Mouse (Mus musculus) fat pad, adult 2 months (tissue): ENCODE results near the gene Apeh.

ENCODE experiments used
- DNase-seq: peaks from one replicate; pipeline ENCODE4 v3.0.0-alpha.2; 2011; ENCODE audit warnings: low read depth, low spot score; ENCODE audit errors: extremely low read depth

The Apeh gene

DNA sequence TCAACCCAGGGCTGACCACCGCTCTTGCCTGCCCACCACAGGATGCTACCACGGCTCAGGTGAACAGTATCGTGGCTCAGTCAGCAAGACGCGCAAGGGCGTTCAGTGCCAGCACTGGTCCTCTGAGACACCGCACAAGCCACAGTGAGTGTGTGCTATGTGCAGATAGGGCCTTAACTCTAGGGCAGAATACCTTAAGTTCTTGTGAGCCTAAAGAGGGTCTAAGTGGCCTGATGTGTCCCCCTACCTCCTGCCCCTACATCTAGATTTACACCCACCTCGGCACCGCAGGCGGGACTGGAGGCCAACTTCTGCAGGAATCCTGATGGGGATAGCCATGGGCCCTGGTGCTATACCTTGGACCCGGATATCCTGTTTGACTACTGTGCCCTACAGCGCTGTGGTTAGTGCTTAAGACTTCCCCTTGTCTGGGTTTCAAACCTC, 11.4 kb downstream of the Apeh start, which contains the start of gene Rnf123:
Gene Rnf123, minus strand, starts transcription at position 359 of the 444 bp plus-strand sequence.
- no peak for DNase-seq

DNA sequence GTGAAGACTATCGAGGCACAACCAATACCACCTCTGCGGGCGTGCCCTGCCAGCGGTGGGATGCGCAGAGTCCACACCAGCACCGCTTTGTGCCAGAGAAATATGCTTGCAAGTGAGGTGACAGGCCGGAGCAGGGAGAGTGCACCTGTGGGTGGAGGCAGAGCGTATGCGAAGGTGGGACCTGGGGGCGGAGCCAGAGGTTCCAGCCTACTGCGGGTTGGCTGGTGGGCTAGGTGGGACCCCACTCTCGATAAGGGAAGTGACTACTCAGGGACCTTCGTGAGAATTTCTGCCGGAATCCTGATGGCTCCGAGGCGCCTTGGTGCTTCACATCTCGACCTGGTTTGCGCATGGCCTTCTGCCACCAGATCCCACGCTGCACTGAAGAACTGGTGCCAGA, 11.9 kb downstream of the Apeh start:
- no peak for DNase-seq

DNA sequence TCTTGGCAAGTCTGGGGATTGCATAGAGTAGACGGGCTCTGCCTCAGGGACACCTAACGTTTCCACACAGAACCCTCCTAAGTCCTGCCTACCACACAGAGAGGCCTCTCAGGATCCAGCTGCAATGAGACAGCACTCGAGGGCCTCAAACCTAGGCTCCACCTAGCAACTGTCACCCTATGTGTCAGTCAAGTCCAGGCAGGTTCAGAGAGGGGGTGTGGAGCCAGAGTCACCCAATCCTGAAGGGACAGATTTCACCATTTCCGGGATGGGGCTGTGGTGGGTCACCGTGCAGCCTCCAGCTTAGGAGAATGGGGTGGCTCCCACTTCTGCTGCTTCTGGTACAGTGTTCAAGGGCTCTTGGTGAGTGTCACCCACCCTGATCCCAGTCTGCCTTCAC, 14.2 kb downstream of the Apeh start, which contains the start of gene Mst1:
Gene Mst1, plus strand, starts transcription at position 269 of the 400 bp plus-strand sequence.
- peak; percentile 78 for DNase-seq

DNA sequence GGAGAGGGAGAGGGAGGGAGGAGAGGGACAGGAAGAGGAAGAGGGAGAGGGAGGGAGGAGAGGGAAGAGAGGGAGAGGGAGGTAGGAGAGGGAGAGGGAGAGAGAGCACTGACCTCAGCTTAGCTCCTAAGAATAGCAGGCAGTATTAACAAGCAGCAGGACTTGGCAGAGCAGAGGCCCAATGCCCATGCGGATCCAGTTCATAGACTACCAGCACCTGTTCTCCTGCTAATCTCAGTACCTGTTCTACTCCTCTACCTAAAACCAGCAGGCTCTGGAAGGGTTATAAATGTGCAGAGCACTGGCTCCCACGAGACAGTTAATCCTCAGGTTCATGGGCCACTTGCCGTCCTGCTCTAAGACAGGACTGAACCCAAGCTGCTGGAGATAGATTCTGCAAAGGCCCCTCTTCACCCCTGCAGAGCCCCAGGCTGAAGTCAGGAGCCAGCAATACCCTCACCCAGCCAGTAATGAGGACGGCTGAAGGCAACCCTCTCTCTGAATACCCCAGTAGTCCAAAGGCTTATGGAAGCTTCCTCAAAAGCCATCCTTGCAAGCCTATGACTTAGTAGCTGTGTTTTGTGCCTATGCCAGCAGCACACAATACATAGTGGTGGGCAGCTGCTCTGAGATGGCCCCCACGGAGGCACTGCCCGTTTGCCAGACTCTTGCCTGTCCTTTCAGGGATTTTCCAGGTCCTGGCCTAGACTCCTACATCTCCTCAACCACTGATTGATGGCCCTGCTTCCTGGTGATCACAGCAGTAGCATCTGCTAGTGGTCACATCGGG, 21.1 kb downstream of the Apeh start:
- DNase-seq, result no peak

DNA sequence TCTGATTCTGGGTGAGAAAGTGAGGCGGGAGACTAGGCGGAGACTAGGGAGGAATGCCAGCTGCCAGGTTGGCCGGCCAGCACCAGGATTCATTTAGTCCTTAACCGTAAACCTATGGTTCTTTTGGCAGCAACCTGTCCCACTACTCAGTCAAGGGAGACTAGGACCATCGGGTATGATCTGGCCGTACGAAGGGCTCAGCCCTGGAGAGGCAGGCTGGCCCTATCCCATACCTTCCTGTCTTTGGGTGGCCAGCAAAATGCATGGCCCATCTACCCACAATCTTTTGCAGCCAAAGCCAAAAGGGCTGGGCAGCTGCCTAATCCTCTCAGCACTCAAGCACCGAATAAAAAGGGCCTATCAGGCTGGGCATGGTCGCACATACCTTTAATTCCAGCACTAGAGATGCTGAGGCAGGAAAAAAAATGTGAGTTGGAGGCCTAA, 21.9 kb downstream of the Apeh start:
- DNase-seq, result no peak

DNA sequence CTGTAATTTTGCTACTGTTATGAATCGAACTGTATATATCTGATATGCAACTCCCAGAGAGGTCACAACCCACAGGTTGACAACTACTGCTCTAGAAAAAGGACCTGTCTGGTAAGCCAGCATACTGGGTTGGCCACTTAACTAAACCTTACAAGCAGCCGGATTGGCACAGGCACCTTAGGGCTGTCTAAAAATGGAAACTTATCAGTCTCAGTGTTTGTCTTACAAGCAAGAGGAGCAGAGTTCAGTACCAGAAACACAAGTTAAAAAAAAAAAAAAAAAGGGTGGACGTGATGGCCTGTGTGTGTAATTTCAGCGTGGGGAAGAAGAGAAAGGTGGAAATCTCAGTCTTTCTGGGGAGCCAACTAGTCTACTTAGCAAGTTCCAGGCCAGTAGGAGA, 22.6 kb downstream of the Apeh start:
- no peak for DNase-seq

DNA sequence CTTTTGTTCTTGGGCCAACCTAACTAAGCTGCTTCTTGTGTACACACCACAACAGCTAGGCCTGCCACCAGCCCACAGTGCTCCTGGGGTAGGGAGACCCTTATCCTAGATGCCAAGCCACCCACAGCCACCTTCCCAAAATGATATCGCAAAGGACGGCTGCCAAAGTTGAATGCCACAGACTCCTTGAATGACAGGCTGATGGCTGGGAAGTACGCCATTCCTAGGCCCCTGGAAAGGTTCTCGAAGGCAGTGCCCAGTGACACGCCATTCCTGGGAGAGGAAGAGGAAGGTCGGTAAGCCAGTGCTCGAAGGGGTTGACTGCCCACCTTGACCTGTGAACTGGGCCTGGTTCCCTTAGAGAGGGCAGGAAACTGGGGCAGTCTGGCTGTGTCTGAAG, 24.9 kb downstream of the Apeh start:
- DNase-seq, result no peak

DNA sequence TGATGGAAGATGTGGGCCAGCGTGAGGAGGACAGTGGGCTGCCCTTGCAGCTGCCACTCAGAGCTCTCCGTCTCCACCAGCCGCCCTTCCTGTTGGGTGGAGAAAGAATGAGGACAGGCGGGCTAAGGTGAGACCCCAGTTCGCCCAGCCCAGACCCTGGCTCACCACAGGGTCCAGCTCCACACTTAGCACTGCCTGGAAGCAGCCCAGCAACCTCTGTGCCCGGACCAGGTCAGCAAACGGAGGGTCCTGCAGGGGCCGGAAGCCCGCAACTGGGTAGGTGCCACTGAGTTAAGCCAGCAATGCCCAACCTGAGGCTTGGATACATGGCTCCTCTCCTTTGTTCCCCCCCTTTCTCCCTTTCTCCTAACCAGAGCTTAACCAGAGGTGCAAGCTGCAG, 25.4 kb downstream of the Apeh start:
- DNase-seq, result no peak

DNA sequence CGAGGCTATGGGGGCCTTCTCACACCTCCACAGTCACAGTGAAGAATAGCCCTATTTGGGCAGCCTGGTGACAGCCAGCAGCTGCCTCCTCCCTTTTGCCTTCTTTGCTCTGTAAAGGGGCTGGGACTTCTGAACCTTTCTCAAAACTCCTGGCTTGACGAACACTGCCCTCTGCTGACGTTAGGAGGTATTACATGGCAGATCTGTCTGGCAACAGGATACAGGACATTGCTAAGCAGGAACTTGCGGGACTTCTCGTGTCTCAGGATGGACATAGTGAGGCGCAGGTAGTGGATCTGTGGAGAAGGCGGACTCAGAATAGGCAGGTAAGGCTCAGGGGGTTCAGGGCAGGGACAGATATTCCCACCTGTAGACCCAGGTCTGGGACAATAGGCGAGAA, 26.5 kb downstream of the Apeh start:
- no peak for DNase-seq

DNA sequence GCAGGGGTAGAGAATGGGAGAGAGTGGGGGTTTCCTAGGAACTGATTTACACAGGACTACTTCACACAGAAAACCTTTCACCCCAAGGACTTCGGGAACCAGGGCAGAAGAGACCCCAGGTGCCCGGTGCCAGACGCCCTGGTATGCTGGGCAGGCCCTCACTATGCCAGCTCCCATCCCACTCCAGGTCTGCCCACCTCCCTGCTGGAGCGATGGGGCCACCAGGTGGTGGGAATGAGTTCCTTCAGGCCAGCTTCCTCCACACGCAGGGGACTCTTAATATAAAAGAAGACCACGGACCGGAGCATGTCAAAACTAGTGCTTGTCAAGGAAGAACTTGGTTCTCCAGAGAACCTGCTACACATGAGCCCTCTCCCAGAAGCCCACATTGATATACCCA, 27.2 kb downstream of the Apeh start:
- no peak for DNase-seq

DNA sequence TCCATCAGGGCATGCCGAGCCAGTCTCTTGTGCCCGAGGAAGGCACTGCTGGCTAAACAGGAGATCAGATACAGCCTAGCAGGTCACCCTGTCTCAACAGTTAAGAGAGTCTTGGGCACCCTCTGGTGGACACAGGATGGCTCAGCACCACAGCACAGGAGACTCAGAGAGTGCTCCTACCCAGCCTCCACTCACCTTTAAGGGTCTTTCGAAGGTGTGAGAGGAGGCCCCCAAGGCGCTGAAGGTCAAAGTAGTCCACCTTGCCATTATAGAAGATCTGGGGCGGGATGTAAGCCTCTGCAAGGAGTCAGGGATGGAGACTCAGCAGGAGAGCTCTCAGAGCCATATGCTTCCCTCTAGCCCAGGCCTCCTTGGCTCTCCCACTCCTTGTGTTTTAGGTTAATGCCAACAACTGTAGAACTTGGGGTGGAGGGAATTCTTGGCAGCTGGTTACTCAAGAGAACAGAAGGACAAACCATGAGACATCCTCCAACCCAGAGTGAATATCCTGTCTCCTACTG, 28.9 kb downstream of the Apeh start:
- no peak for DNase-seq

DNA sequence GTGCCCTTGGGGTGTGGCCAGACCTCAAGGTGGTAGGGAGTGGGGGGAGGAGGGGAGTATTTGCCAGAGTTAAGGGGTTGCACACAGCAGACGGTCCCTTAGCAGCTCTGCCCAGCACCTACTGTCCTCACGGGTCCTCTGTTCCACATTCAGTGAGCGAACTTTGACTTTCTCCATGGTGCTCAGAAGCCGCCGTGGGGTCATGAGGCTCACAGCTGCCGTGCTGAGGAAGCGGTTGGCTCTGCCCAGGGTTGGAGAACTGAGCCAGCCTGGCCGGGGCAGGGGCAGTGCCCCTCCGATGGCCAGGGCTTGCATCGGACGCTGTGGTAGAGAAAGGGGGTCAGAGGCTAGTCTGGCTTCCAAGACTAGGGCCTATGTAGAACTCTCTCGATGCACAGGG, 31.0 kb downstream of the Apeh start:
- DNase-seq, result no peak

DNA sequence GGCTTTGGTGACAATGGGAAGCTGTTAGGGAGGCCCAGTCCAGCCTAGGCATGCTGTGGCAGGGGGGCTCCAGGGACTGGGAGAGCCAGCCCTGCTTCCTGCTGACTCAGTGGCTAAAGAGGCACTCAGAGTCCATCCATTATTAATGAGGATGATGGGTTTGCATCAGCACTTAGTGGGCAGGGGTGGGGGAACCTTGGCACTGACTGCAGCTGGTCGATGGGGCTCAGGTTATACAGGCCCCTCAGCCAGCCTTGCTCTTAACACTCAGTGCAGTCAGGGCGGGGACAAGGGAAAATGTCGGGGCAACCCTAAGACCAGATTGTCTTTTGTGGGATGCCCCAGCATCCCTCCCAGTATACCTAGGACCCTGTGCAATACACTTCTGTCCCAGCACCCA, 32.3 kb downstream of the Apeh start:
- no peak for DNase-seq

DNA sequence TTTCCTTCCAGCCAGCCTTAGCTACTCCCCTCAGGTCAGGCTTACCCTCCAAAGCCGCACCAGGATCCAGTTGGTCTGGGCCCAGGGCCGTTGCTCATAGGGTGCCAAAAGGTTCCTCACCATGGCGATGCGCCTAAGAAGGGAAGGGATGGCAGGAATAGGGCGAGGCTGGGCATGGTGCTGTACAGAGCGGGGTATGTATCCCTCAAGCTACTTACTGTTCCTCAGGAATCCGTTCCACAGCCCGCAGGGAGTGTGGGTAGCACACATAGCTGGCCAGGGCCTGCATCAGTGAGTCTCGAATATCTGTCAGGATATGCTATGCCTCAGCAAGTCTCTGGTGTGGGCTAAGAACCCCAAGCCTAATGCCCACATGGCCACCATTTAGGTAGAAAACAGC, 36.1 kb downstream of the Apeh start:
- DNase-seq, result no peak

DNA sequence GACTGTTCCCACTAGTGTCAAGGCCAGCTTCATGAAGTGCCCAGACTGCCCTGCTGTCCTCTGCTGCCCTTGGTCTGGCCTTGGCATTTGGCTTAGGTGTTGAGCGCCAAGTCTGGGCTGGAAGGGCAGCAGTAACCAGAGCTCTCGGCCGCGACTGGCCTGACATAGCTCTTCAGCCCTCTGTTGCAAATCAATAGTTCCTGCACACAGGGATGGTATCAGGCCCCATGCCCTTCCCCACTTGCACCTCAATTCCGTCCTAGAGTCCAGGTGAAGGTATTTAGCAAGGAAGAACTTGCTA, 37.2 kb downstream of the Apeh start:
- DNase-seq, result no peak

DNA sequence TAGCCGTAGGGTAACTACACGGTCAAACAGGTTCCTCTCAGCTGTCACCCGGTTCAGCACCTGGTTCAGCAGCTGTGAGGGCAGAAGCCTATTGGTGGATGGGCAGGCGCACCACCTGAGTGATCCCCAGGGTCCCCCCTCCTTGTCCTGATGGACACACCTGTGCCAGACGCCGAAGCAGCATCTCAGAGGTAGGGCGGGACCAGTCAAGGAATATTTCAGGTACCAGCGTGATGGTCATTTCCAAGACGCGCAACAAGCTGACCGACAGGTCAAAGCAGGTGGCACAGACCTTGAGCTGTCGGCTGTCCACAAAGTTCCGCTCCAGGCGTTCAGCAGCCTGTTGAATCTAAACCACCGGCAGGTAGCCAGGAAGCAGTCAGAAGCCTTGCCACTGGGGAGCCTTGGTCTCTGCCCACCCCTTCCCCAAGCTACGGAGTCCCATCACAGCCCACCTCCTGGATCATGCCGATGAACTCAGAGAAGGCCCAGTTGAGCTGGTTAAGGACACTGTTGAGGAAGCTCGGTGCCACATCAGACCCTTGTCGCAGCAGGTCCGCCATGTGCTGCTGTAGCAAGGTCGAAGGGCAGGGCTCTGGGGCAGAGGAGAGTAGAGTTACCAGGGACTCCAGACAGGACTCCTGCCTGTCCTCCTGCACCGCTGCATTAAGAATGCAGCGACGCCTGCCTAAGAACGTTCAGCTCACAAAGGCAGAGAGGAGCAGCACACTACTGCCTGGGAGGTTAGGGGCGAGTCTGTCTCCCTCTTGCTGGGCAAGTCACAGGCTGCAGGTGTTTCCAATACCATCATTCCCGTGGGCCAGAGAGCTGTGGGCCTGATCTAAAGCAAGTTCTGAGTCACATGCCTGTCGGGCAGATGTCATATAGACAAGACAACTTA, 37.8 kb downstream of the Apeh start:
- no peak for DNase-seq

DNA sequence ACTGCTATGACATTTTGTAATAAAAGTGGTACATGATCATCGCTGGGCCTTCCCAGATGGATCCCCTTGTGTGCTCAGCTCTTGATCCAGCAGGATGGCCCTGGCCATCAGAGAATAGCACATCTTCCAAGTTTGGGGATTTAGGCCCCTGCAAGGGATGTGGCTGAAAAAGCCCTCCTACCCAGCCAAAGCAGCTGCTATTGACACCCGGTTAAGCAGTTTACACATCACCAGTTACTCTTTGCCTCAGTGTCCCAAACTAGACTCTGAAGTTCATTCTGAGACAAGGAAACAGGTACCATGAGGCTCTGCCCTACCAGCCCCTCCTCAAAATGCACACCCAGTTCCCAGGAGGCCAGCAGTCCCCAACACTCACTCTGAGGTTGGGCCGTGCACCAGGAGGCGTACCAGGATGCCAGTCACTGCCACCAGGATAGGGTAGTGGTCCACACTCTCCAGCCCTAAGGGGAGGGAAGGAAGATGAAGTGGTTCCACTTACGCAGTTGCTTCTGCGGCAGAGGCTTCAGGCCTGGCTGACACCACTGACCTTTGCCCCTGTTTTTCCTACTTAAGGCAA, 38.7 kb downstream of the Apeh start:
- no peak for DNase-seq

DNA sequence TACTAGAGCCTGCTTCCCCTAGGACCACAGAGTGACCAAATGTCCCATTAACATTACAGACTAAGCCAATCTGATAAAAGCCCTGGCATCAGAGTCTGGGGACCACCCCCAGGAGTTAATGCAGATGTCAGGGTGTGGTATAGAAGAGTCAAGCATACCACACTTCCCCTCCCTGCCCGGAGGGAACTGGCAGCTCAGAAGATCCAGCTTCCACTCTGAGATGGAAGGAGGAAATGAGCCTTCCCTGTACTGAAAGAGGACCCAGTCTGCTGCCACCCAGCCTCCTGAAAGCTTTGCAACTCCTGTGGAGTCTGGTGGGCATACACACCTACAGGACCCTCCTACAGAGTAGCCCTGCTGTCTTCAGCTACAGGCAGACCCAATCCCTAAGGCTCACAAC, 39.3 kb downstream of the Apeh start:
- no peak for DNase-seq

DNA sequence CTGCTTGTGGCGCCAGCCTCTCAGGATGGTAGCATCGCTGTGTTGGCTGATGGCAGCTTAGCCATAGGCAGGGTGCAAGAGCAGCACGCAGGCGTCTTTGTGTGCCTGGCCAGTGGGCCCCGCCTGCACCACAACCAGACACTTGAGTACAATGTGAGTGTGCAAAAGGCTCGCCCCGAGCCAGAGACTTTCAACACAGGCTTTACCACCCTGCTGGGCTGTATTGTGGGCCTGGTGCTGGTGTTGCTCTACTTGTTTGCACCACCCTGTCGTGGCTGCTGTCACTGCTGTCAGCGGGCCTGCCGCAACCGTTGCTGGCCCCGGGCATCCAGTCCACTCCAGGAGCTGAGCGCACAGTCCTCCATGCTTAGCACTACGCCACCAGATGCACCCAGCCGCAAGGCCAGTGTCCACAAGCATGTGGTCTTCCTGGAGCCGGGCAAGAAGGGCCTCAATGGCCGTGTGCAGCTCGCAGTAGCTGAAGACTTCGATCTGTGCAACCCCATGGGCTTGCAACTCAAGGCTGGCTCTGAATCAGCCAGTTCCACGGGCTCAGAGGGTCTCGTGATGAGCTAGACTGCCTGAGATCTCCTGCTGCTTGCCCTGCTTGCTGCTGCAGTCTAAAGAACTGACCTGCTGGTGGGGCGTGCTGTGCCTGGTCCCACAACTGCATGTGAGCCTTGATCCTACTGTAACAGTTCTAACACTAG, 39.9 kb downstream of the Apeh start:
- no peak for DNase-seq

DNA sequence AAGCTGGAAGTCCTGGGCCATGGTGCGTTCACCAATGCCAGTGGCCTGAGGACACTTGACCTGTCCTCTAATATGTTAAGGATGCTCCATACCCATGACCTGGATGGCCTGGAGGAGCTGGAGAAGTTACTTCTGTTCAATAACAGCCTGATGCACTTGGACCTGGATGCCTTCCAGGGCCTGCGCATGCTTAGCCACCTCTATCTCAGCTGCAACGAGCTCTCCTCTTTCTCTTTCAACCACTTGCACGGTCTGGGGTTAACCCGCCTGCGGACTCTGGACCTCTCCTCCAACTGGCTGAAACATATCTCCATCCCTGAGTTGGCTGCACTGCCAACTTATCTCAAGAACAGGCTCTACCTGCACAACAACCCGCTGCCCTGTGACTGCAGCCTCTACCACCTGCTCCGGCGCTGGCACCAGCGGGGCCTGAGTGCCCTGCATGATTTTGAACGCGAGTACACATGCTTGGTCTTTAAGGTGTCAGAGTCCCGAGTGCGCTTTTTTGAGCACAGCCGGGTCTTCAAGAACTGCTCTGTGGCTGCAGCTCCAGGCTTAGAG, 40.7 kb downstream of the Apeh start:
- DNase-seq, result no peak
